Mouse (Mus musculus) induced T-regulatory cell, adult 2 months (primary cell): ENCODE measurements around the gene Rps10.

ENCODE experiments used
- DNase-seq: peaks from one replicate; pipeline ENCODE4 v3.0.0-alpha.2; 2012; ENCODE audit warnings: low read depth

Rps10 gene

DNA sequence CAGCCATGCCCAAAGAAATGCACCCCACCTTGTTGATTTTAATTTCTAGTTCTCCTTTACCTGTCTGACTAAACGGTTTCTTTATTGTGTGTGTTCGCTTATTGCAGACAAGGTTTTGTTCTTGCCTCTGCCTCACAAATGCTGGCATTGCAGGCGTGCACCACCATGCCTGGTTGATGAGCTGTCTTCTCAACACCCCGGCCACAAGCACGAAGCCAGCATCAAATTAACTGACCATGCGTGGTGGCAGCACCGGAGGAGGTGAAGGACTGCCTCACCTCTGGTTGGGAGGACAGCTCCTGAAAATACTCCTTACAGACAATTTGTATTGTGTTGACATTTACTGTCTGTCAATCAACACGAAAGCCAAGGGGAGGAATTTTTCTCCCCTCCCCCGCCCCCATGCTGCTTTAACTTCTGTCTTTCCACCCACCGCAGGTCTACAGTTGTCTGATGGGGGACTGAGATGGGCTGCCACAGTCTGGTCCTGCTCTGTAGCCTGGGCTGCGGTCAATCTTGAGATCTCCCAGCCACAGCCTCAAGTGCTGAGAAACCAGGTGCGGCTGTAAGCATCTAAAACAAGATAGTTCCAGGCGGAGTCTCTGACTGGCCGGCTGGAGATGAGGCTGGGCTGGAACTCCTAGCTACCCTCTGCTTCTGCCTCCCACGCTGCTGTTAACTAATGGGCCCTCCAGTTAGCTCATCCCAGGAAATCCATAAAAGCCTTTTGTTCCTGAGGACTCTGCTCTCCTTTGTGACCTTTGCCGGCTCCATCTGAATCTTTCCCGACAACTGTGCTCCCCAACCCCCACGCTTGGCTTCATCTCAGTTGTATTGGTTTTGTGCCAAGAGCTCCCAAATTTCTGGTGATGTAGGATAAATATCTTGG lies at the start of gene Rps10:
Gene Rps10, minus strand, starts transcription at position 538 of the 889 bp plus-strand sequence.
- no peak for DNase-seq

DNA sequence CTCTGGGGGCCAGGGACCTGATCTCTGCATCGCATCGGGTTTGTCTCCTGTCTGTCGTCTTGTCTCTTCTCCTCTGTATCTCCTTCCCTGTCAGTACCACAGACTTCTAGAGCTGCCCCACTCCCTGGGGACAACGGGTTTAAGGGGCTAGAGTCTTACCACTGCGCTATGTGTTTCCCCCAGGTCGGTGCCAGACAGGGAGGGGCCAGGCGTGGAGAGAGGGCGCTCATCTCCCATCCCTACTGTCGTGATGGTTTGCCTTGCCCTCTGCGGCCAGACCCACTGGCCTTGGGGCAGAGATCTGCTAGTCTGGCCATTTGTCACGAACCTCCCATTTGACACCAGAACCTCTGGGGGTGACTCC lies 49.1 kb upstream of the Rps10 start:
- DNase-seq = no peak

DNA sequence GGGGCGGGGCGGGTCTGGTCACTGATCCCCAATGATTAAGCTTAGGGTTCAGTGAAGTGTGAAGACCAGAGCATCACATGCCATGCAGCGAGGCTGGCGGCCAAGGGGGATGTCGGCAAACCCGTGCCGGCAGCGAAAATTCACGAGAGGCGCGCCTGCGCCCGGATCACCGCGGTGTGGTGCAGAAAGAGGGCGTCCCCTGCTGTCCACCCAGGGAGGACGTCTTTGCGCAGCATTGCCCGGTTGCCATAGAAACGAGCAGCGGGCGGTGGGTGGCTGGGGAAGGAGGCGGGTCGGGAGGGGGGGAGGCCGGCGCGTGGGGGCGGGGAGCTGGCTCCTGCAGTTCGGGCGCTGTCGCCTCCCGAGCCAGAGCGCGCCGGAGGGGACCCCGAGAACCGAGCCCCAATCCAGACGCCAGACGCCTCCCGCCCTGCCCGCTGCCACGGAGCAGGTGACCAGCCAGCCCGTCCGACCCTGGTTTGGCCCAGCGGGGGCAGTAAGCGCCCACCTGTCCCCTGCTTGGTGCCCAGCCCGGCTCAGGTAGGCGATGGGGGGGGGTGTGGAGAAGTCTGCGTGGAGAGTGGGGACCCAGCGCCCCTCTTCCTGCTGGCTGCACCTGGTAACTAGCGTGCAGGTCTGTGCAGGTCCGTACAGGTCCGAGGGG lies 48.5 kb upstream of the Rps10 start:
- DNase-seq = peak; percentile 59

DNA sequence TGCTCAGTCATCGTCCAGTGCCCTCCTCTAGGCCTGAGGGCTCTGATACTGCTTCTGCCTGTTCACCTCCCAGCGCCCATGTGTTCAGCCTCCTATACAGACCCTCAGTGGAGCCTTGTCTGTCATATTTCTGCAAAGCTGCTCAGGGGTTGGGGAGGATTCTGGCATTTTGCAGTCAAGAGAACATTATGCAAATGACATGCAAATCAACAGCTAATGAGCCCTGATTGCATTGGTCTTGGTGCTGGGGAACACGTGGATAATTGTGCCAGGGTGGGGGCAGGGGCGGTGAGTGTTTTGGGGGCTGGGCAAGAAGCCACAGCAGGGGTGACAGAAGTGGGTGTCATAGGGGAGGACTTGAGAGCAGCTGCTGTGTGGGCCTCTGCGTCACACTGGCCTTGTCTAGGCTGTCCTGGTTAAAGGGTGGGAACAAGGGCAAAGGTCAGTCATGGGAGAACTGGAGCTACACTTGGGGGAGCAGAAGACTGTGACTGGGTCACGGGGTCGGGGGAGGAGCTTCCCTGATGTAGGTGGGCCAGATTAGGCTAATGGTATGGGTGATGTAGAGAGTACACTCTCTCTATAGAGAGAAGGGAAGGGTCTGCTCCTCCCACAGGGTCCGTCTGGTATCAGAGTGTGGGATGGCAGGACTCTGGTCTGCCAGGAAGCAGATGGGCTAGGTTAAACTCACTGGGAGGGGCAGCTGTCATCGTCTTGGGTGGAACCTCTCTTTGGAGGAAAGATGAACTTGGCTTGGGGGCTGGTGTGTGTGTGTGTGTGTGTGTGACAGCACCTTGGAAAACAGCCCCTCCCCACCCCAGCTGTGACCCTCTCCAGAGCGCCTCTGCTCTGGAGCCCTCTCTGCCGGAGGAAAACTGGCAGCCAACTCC lies 42.7 kb upstream of the Rps10 start:
- DNase-seq = no peak

DNA sequence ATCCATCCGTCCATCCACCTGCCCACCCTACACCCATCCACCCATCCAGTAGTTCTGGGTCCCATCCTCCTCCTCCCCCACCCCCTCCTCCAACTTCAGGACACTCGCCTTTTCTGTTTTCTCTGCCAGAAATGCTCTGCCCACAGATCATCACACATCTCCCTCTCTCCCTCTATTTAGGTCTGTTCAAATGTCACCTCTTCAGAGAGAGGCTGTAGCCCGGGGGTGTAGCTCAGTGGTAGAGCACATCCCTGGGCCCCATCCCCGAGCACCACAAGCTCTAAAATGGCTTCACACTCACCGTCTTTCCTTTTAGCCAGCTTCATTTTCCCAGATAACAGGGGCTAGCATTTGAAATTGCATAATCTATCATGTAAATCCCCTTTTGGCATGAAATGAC lies 41.3 kb upstream of the Rps10 start:
- no peak for DNase-seq

DNA sequence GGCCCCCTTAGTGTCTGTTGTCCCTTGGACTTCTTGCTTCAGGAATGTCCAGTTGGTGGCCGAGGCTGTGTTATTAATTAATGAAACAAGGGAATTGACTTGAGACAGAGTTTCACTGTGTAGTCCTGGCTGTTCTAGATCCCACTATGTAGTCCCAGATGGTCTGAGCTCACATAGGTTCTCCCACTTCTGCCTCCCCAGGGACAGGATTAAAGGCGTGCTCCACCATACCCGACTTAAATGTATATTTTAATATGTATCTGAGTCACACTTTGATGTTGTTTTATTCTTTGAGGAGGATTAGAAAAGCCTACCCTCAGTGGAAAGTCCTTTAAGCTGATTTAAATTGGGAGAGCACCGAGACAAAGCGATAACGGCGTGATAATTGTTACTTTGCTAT lies 39.8 kb upstream of the Rps10 start:
- no peak for DNase-seq

DNA sequence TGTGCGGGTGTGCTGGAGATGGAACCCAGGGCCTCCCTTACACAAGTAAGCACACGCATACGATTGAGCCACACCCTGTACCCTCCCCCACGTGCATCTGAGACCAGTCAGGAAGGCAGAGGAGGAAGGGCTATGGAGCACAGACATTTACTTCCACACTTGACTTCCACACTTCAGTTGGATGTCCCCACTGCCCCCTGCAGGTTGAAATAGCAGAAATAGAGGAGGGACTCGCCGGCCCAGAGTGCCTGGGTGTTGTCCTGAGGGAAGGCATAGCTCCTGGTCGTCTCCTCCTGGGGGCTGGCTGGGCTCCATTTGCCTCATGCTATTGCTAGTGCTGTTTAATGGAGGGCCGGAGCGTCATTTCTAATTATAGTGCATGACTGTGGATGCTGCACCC lies 39.0 kb upstream of the Rps10 start:
- DNase-seq = peak; percentile 25

DNA sequence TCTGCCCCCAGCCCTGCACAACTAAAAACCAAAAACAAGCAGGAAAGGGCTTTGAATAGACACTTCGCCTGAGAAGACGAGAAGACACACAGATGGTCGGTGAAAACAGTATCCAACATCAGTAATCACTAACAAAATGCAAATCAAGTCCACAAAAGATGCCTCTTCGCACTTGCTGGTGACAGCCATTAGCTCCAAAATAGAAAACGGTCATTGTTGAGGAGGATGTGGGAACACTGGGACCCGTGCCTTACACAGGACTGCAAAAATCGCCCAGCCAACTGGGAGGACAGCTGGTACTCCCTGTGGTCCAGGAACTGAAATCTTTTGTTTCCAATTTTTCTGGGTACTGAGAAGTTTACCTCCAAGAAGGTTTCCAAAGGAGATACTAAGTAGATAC lies 37.5 kb upstream of the Rps10 start:
- DNase-seq = no peak

DNA sequence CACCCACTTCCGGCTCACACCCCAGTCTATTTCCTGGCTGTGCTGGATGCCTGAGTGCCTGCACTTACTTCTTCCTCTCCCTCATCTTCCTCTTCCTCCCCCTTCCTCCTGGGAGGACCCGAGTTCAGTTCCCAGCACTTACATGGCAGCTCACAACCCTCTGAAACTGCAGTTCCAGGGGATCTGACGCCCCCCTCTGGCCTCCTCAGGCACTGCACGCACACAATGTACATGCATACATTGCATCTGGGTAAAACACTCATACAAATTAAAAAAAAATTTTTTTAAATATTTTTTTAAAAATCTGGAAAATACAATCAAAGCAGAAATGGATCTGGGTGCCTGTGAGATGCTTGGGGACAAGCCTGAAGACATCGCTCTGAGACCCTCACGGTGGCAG lies 35.3 kb upstream of the Rps10 start:
- no peak for DNase-seq

DNA sequence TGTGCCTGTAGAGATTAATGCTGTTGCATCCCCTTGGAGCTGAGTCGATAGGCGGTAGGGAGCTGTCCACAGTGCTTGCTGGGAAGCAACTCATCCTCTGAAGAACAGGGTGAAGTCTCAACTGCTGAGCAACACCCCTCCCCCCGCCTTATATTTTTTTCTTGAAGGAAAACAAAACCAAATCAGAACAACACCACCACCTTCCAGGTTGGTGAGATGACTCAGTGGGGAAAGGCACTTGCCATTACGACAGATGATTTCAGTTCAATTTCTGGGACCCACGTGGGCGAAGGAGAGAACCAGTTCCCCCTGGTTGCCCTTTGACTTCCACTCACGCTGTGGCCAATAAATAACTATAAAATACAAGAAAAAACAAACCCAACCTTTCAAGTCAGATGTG lies 22.3 kb upstream of the Rps10 start:
- peak; percentile 75 for DNase-seq

DNA sequence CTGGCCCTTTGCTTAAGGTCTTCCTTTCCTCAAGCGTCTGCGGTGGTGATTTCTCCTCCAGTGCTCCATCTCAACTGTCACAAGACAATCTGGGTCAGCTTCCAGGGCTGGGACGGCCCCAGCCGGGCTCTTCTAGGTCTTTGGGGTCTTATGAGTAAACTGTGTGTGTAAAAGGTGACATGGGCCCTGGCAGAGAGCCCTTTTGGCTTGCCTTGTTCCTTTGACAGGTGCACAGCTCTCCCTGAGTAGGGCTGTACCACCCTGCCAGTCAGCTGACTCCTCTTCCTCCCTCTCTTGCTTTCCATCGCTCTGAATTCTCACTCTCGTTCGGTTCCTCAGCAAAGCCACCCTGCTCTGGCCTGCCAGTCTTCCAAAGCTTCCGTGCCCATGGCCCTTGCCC lies 20.7 kb upstream of the Rps10 start:
- DNase-seq = peak; percentile 29

DNA sequence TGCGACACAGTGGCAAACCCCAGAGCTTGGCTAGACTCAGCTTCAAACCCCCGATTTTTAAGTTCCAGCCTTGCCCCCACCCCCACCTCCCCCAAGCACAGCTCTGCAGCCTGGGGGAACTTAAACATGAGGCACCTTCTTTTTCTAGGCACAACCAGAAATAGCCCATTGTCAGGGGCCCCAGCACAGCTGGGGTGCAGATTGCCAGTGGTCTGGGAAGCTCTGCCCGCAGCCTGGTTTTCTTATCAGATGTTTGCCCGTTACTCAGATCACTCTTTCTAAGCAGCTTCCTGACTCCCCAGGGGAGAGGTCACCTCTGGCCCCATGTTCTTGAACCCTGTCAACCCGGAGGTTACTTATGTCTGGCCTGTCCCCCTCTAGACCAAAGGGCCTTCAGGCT lies 19.9 kb upstream of the Rps10 start:
- DNase-seq = no peak

DNA sequence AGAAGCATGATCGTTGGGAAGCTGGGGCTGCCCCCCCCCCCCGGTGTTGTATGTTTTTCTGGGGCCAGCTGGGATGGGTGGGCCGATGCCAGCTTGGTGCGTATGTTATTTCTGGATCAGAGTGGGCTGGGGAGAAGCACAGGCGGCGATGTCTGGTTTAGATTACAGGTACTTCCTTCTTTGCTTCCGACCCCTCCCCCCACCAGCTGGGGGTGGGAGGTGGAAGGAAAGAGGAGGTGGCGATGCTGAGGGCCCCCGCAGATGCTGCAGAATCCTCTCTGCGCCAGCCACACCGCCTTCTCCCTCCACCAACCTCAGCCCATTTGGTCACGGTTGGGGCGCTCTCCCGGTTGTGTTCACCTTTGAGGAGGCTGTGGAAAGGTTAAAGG lies 19.5 kb upstream of the Rps10 start:
- DNase-seq = peak; percentile 68

DNA sequence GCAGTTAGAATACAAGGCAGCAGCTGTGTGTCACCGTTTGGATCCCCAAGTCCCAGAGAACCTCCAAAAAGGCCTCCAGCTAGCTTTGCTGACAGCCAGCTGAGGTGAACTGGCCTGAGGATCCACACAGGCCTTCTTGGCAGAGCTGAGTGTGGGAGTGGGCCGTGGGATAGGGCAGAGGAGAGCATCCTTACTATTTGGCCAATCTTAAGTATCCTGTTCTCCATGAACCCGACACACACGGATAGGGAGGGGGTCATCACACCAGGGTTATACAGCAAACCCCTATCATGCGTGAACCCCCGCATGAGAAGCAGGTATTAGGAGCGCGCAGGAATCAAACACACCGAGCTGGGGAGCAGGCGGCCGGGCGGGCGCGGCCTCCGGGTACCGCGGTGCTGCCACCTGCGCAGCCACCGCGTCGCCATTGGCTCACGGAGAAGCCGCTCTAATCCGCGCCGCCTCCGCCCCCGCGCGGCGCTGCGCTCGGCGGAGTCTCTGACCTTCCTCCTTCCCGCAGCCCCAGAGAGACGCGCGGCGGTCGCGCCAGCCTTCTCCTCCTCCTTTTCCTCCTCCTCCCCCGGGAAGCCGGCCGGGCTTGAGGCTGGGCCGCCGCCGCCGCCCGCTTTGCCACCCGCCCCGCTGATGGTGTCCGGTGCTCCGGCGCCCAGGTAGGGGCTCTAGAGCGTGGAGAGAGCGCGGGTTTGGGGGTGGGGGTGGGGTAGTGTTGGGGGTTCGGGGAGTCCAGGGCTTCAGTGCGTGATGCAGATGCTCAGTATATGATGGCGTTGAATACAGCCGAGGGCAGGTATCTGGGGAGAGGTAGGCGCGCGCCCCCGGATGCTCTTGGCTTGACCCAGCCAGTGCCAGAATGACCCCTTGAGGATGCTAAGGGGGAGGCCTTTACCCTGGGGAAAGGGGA lies 18.9 kb upstream of the Rps10 start, which contains the start of gene Pacsin1:
Gene Pacsin1, plus strand, starts transcription at position 421 of the 922 bp plus-strand sequence.
- DNase-seq = peak; percentile 82

DNA sequence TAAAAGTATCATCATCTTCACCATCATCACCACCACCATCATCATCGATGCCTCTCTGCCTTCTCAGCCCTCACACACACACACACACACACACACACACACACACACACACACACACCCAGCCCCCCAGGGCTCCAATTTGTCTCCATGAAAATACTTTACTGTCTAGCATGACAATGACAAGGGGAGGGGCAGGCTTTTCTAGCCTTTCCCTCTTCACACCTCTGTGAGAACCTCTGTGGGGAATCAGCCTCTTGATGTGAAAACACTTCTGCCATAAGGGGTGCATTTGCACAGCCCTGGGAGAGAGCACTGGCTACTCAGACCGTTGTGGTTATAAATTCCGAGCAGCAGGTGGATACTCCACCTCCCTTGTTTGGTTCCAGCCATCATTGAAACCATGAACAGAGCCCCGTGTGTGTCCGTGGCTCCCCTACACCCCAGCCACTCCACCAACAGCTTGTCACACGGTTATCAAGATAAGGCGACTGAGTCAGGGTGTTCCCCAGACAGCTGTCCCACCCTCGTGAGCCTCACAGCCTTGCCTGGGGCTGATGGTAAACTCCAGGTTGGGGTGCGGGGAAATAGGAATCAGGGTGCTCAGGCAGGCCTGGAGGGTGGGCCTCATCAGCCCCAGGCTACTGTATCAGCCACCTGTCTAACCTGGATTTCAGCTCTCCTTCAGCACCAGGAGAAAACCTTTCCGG lies 16.9 kb upstream of the Rps10 start:
- DNase-seq = no peak

DNA sequence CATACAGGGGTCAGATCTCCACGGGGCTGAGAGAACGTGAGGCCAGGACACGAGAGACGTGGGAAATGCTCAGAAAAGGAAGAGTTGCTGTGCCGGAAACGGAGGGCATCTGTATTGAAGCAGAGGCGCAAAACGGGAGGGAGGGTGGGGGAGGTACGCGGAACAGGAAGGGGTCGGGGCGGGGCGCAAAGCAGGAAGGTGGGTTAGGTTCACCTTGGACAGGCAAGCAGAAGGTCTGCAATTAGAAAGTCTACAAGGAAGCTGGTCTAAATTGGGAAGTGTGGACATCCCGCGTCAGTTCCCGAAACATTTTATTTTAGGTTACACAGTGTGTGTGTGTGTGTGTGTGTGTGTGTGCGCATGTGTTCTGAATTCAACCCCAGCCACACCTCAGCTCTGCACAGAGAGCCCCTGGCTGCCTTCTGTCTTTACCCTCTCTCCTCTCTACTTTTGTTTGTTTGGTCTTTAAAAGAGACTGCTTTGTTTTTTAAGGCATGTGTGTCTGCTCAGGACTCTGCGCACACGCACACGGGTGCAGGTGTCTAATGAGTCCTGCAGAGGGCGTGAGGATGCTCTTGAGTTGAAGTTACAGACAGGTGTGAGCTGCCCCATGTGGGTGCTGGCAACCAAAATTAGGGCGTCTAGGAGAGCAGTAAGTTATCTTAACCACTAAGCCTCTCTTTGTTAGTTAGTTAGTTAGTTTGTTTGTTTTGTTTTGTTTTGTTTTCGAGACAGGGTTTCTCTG lies 15.7 kb upstream of the Rps10 start:
- peak; percentile 59 for DNase-seq

DNA sequence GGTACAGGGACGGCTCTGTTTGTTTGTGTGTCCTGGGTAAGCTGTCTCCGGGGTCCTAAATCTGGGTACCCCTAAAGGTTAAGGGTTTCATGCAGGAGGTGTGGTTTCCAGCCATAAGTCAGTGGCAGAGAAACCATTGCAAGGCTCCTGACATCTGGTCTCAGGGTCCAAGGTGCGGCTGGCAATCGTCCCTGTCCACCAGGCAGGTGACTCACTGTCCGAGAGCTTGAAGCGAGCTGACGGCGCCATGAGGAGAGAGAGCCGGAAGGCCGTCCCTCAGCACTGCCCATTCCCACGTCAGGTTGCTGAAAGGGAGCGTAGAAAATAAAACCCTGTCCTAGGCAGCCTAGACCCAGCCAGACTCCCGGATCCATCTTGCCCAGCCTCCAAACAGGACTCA lies 14.1 kb upstream of the Rps10 start:
- no peak for DNase-seq

DNA sequence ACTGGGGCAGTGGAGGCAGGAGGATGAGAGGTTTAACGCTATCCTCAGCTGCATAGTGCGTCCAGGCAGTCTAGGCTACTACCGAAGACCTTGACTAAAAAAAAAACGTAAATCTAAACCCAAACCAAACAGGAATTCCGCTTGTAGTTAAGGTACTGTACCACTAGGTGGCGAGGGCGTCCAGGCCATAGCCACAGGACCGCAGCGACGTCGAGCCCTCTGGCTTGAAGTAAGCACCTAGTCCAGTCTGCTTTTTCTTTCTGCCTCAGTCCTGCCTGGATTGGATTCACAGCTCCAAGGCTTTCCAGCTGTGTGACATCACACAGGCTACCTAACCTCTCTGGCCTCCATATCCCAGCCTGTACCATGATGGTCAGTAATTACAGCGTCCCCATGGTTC lies 13.7 kb upstream of the Rps10 start:
- peak; percentile 90 for DNase-seq

DNA sequence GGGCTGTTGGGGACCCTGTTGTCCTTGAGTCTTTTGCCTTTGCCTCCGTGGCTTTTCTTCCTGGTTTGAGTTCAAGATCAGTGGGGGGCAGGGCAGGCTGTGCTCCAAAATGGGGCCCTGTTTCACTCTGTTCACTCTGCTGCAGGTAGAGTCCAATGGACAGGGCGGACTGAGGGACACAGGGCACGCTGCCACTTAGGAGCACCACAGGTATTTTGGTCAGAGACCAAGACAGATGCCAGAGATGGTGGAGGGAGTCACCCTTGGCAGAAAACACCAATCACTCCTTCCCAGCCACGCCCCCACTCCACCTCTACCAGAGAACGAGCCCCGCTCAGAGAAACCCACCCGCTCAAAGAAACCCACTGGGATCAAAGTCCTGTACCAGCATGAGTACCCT lies 9.3 kb upstream of the Rps10 start:
- no peak for DNase-seq

DNA sequence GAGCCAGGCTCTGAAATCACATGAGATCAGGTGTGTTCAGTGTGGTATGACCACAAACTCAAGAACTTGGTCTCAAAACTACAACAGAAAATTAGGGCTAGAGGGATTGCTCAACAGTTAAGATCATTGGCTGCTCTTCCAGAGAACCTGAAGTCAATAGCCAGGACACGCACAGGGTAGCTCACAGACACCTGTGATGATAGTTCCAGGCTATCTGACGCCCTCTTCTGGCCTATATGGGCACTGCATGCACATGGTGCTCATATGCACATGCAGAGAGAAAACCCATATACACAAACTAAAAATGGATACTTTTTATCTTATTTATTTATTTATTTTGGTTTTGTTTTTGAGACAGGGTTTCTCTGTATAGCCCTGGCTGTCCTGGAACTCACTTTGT lies 8.1 kb upstream of the Rps10 start:
- DNase-seq = no peak
